Mouse (Mus musculus) neural tube, embryonic 11.5 days (tissue): ENCODE measurements at regions not wholly inside any gene's neighbourhood (a gene's known extent, or its start where the extent isn't known, plus 50 kb on each side); places are given as distances from the start of the nearest gene placed in this dataset.

ENCODE experiments used
- ATAC-seq: fragments of 200-750 bp; cut with Nextera tagmentation; 2 replicates; pipeline ENCODE4 v1.8.0; 2017; ENCODE audit warnings: moderate number of reproducible peaks, mild to moderate bottlenecking, moderate TSS enrichment, moderate library complexity; ENCODE audit not compliant: insufficient read depth, low FRiP score, low TSS enrichment
- DNase-seq: peaks from one replicate; pipeline ENCODE4 v3.0.0-alpha.2; 2015; ENCODE audit warnings: low spot score
- H3K27ac ChIP-seq: fragments of 300-500 bp; sonication (generic); 2 replicates; pipeline ENCODE4 v1.5.1; 2014; ENCODE audit warnings: low read depth, mild to moderate bottlenecking, low read length
- H3K27me3 ChIP-seq: fragments of 300-500 bp; sonication (generic); 2 replicates; pipeline ENCODE4 v1.6.1; 2014; ENCODE audit warnings: mild to moderate bottlenecking, low read length, mixed read lengths; ENCODE audit not compliant: control insufficient read depth, insufficient read depth
- H3K36me3 ChIP-seq: fragments of 300-500 bp; sonication (generic); 2 replicates; pipeline ENCODE4 v1.6.1; 2014; ENCODE audit warnings: mild to moderate bottlenecking, low read length, moderate library complexity, mixed read lengths; ENCODE audit not compliant: control insufficient read depth, insufficient read depth
- H3K4me1 ChIP-seq: fragments of 300-500 bp; sonication (generic); 2 replicates; pipeline ENCODE4 v1.6.1; 2014; ENCODE audit warnings: low read length, mixed read lengths; ENCODE audit not compliant: control insufficient read depth, insufficient read depth
- H3K4me2 ChIP-seq: fragments of 300-500 bp; sonication (generic); 2 replicates; pipeline ENCODE4 v1.6.1; 2014; ENCODE audit warnings: low read depth, mild to moderate bottlenecking, moderate library complexity
- H3K4me3 ChIP-seq: fragments of 300-500 bp; sonication (generic); 2 replicates; pipeline ENCODE4 v1.5.1; 2014; ENCODE audit warnings: low read depth, low read length
- H3K9ac ChIP-seq: fragments of 300-500 bp; sonication (generic); 2 replicates; pipeline ENCODE4 v1.6.1; 2014; ENCODE audit warnings: mild to moderate bottlenecking, low read length
- H3K9me3 ChIP-seq: fragments of 300-500 bp; sonication (generic); 2 replicates; pipeline ENCODE4 v1.6.1; 2016; ENCODE audit warnings: low read length; ENCODE audit not compliant: control insufficient read depth
- WGBS: fragments of 180-500 bp; shearing (Covaris S2); extraction: QIAGEN DNeasy Blood & Tissue Kit; methylation state at CpG from one replicate; pipeline ENCODE4 v1.1.7; 2014; 5-methylcytosine and 5-hydroxymethylcytosine counted together

DNA sequence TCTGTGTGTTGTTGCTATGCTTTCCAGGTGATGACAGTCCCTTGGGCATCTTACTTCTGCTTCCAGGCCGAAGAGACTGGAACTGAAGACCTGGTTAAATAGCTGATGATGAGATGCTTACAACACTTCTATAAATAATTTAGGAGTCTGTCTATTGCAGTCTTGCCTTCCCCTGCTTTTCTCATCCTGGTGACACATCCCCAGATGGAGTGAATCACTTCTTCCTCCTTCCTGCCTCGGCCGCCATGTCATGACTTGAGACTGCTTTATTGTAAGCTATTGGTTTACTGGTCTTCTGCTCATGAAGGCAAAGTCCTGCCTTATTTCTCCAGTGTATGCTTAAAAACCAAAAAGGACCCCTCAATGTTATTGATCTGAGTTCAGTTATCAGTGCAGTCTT is 62.1 kb upstream of the Fndc3b start:
- Histone ChIP-seq H3K4me1 (no peaks in the 10 kb centered on the region), H3K4me3 (no peak overlapping the region), H3K27me3 (no peaks in the 10 kb centered on the region), H3K9ac (no peak overlapping the region), H3K9me3 (no peaks in the 10 kb centered on the region), H3K27ac (no peak overlapping the region), H3K36me3 (no peaks in the 10 kb centered on the region), H3K4me2 (no peak overlapping the region)
- WGBS, result 81% methylated on average over 3 of the region's 3 CpGs
- ATAC-seq (no peak), DNase-seq (no peak)

DNA sequence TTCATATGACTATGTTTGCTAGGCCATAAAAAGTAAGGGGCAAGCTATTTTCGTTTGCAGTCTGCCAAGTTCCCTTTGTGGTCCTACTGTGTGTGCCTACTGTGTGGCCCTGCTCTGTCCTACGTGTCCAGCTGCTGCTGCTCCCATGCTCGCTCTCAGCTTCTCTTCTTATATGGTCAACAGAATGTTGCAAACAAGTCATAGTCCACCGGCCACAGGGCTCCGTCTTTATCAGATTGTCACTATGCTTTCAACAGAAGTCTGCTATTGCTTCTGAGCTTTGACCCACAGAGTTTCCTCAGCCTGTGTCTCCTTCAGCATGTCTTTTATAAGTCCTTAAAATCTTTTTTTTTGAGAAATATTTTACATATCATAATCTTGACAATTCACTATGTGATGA is 58.3 kb upstream of the Fndc3b start:
- Histone ChIP-seq H3K9ac (no peak overlapping the region), H3K9me3 (no peaks in the 10 kb centered on the region), H3K4me2 (no peak overlapping the region), H3K27me3 (no peaks in the 10 kb centered on the region), H3K36me3 (no peaks in the 10 kb centered on the region), H3K4me3 (no peak overlapping the region), H3K27ac (no peak overlapping the region), H3K4me1 (no peaks in the 10 kb centered on the region)
- no peak for DNase-seq
- ATAC-seq, result no peak
- WGBS, result 95% methylated on average over 5 of the region's 5 CpGs

DNA sequence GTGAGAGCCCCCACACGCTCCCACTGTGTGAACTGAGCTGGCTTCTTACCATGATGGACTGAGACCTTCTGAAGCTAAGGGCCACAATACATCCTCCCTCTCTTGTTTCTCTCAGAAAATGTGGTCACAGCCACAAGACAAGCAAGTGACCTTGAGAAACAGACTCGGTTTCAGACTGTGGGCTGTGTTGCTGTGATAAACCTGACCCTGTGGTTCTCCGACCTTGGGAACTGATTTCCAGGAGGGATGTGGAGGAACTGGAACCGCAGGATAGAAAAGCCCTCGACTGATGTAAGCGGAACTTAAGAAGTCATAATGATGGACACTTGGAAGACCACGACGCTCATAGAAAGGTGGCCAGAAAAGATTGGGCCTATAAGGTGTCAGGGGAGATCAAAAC is 56.1 kb upstream of the Fndc3b start:
- Histone ChIP-seq H3K4me3 (no peak overlapping the region), H3K9me3 (no peaks in the 10 kb centered on the region), H3K27me3 (no peaks in the 10 kb centered on the region), H3K9ac (no peak overlapping the region), H3K4me1 (no peaks in the 10 kb centered on the region), H3K4me2 (no peak overlapping the region), H3K27ac (no peak overlapping the region), H3K36me3 (no peaks in the 10 kb centered on the region)
- ATAC-seq (no peak), DNase-seq (no peak)
- whole genome bisulfite sequencing, result 89% methylated on average over 8 of the region's 8 CpGs

DNA sequence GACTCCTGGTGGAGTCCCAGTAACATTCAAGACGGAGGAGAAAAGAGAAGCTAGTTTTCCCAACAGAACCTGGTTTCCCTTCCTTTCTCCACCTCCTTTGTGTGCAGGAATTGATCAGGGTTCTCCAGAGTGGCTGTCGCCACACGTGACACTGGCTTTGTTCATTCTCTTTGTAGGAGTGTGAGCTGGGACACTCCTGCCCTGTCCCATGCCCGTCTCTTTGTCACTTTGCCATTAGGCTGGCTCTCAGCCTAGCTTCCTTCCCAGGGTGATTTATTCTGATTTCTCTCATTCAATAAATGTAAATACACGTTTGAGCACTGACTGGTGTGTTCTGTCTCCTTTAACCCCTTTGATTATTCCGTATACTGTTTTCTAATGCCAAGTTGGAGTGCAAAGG is 55.3 kb upstream of the Fndc3b start:
- DNase-seq (peak; percentile 21), ATAC-seq (peak; percentile 77; the same call in 1 of the 2 replicates)
- no peak overlapping the region for H3K4me3 ChIP-seq
- H3K27me3 ChIP-seq, result no peaks in the 10 kb centered on the region
- no peaks in the 10 kb centered on the region for H3K4me1 ChIP-seq
- no peak overlapping the region for H3K9ac ChIP-seq
- H3K36me3 ChIP-seq, result no peaks in the 10 kb centered on the region
- H3K27ac ChIP-seq, result no peak overlapping the region
- WGBS, result 48% methylated on average over 6 of the region's 6 CpGs
- H3K4me2 ChIP-seq, result no peak overlapping the region
- no peaks in the 10 kb centered on the region for H3K9me3 ChIP-seq

DNA sequence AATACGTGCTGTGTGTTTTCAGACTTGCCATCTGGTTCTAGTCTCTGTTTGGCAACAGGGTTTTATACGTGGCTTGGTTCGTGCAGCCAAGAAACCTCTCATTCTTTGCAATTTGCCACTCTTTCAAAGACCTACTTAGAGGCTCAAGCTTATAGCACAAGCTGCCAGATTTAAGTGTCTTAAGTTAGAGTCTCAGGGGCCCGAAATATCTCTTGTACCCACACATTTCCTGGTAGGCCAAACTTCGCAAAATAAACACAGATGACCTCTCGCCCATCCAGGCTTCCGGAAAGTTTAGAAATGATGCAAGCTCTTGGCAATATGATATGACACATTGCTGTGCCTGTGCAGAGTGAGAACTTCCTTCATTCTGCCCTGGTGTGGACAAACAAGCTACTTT is 54.8 kb upstream of the Fndc3b start:
- H3K4me1 ChIP-seq, result no peaks in the 10 kb centered on the region
- no peaks in the 10 kb centered on the region for H3K36me3 ChIP-seq
- DNase-seq (no peak), ATAC-seq (no peak)
- H3K9me3 ChIP-seq, result no peaks in the 10 kb centered on the region
- no peak overlapping the region for H3K4me3 ChIP-seq
- no peaks in the 10 kb centered on the region for H3K27me3 ChIP-seq
- 87% methylated on average over 7 of the region's 7 CpGs for WGBS
- H3K4me2 ChIP-seq, result no peak overlapping the region
- H3K27ac ChIP-seq, result no peak overlapping the region
- no peak overlapping the region for H3K9ac ChIP-seq

DNA sequence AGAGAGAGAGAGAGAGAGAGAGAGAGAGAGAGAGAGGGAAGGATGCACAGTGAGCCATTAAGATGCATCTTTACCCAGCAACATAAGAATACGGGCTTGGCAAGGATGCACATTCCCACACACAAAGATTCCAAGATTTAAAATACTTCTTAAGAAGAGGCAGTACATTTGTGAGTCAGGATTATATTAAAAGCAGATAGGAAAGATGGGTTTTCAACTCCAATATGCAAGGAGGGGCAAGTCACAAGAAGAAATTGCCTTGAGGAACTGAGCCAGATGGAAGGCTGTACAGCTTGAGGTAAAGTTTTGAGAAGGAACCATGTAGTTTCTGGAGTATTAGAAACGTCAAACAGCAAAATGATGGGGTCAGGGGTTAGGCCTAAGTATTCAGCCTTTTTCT is 53.4 kb upstream of the Fndc3b start:
- H3K9me3 ChIP-seq, result no peaks in the 10 kb centered on the region
- no peak overlapping the region for H3K9ac ChIP-seq
- no peak overlapping the region for H3K27ac ChIP-seq
- H3K4me1 ChIP-seq, result no peaks in the 10 kb centered on the region
- no peak overlapping the region for H3K4me3 ChIP-seq
- ATAC-seq (no peak), DNase-seq (no peak)
- H3K4me2 ChIP-seq, result no peak overlapping the region
- 85% methylated on average over 2 of the region's 2 CpGs for WGBS
- H3K36me3 ChIP-seq, result no peaks in the 10 kb centered on the region
- H3K27me3 ChIP-seq, result no peaks in the 10 kb centered on the region

DNA sequence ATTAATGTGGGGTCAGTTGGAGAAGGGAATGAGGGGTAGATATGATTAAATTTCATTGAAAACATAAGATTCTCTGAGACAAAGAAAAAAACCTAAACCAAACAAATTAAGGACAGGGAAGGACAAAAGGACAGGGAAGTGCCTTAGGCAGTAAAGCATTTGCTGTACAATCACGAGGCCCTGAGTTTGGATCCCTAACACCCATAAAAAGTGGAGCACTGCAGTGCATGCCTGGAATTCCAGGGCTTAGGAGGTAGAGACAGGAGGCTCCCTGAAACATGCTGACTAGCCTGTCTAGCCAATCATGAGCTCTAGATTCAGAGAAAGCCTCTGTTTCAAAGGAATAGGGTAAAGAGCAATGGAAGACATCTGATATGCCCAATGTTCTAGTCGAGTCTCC is 49.9 kb upstream of the Fndc3b start:
- Histone ChIP-seq H3K4me3 (no peak overlapping the region), H3K4me2 (no peak overlapping the region), H3K27ac (no peak overlapping the region), H3K36me3 (no peaks in the 10 kb centered on the region), H3K4me1 (no peaks in the 10 kb centered on the region), H3K9ac (no peak overlapping the region), H3K9me3 (no peaks in the 10 kb centered on the region), H3K27me3 (no peaks in the 10 kb centered on the region)
- WGBS, result 63% methylated on average over 2 of the region's 2 CpGs
- DNase-seq (no peak), ATAC-seq (no peak)
